Mouse (Mus musculus): ENCODE data around the gene Ano9.

The Ano9 gene

DNA sequence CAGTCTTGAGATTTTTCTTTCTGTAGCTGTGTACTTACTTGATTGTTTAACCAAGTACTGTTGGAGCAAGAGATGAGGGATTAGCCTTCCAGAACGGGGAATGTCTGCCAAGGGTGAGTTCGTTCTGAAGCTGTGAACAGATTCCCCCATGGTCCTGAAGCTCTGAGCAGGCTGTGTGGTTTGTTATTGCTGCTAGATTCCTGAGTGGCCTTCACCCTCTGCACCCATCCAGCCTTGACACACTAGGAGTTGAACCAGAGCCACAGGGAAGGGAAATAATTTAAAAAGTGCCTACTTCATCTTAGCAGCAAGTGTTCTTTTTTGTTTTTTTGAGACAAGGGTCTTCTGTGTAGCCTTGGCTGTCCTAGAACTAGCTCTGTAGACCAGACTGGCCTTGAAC is 26.3 kb upstream of the Ano9 start:
- Histone ChIP-seq H3K4me3 (replicated peaks; ENCODE audit: low read length) (no peak overlapping the region), H3K4me1 (replicated peaks; ENCODE audit: low read depth, low read length) (peaks cover 75% of the 10 kb centered on the region), H3K36me3 (ENCODE audit: insufficient read depth, low read length) (peaks cover 91% of the 10 kb centered on the region), H3K9me3 (ENCODE audit: low read length) (no peaks in the 10 kb centered on the region), H3K27me3 (ENCODE audit: insufficient read depth, low read length) (no peaks in the 10 kb centered on the region)
- no peak for TF ChIP-seq NANOG (IDR thresholded peaks at IDR 0.05; ENCODE audit: borderline replicate concordance, low read length)
- TF ChIP-seq POU5F1 (IDR thresholded peaks at IDR 0.05; ENCODE audit: borderline replicate concordance, low read length), result no peak
- no peak for TF ChIP-seq CTCF (conservative IDR thresholded peaks at IDR 0.05; ENCODE audit: low read length)

DNA sequence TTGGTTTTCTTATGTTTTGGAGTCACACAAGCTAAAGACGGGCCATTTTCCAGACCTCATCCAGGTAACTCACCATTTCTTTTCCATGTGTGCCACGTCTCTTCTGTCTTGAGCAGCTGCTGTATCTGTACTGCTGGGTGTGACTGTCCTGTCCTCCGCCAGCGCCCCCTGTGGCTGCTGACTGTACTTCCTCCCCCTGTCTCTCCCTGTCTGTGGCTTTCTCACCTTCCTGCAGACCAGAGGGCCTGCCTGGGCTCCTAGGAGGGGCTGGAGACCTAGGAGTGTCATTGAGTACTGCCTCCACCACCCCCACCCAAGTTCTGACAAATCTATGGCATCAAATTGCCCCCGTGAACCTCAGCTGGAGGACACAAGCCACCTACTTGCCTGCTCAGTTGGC is 25.5 kb upstream of the Ano9 start:
- Histone ChIP-seq H3K9me3 (ENCODE audit: low read length) (no peaks in the 10 kb centered on the region), H3K4me3 (replicated peaks; ENCODE audit: low read length) (no peak overlapping the region), H3K27me3 (ENCODE audit: insufficient read depth, low read length) (no peaks in the 10 kb centered on the region), H3K36me3 (ENCODE audit: insufficient read depth, low read length) (peaks cover 98% of the 10 kb centered on the region), H3K4me1 (replicated peaks; ENCODE audit: low read depth, low read length) (peaks cover 72% of the 10 kb centered on the region)
- TF ChIP-seq POU5F1 (IDR thresholded peaks at IDR 0.05; ENCODE audit: borderline replicate concordance, low read length) (no peak), CTCF (conservative IDR thresholded peaks at IDR 0.05; ENCODE audit: low read length) (peak; percentile 75)

DNA sequence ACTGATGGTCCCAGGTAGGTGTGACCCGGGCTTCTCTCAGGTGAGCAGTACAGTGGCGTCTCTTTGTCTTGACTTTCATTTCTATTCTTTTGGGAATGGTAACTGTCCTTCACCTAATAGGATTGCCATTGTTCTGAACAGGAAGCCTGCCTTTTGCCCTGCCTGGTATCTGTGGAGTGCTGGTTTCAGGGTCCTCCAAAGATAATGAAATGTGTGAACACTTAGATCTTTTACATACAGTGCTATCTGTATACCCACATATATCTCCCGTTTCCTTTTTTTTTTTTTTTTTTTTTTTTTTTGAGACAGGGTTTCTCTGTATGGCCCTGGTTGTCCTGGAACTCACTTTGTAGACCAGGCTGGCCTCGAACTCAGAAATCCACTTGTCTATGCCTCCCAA is 23.7 kb upstream of the Ano9 start:
- TF ChIP-seq NANOG (IDR thresholded peaks at IDR 0.05; ENCODE audit: borderline replicate concordance, low read length), result no peak
- TF ChIP-seq CTCF (conservative IDR thresholded peaks at IDR 0.05; ENCODE audit: low read length), result no peak
- Histone ChIP-seq H3K4me1 (replicated peaks; ENCODE audit: low read depth, low read length) (peaks cover 56% of the 10 kb centered on the region), H3K36me3 (ENCODE audit: insufficient read depth, low read length) (peaks cover 98% of the 10 kb centered on the region), H3K9me3 (ENCODE audit: low read length) (no peaks in the 10 kb centered on the region), H3K4me3 (replicated peaks; ENCODE audit: low read length) (no peak overlapping the region), H3K27me3 (ENCODE audit: insufficient read depth, low read length) (no peaks in the 10 kb centered on the region)

DNA sequence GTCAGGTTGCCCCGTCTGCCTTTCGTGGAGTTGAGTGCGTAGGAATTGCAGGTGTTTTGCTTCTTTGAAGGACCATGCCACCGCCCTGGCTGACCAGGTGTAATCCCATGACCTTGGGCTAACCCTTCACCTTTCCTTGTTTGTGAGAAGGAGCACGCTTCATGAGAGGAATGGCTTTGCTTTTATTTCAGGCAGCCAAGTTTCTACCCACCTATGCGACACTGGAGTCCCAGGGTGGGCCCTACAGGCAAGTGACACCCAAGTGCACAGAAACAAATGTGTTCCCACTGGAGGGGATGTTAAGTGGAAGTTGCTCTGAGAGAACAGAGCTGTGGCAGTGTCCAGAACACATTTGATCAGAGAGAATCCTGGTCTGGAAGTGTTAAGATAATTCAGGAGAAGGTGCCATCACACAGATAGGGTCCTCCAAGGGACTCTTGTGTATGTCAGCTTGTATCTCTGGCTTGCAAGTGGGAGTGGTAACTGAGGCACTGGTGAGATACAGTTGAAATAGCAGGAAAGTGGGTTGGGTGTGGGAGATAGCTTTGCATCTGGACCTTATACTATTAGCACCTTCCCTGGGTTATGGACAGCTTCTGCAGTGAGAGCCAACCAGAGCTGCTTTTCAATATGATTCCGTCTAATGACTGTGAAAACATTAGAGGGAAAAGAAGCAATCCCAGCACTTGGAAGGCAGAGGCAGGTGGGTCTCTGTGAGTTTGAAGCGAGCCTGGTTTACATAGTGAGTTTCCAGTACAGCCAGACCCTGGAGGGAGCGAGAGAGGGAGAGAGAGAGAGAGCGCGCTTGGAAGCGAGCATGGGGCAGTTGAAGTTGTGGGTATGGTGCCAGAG is 14.5 kb upstream of the Ano9 start:
- Histone ChIP-seq H3K9me3 (ENCODE audit: low read length) (no peaks in the 10 kb centered on the region), H3K4me3 (replicated peaks; ENCODE audit: low read length) (peak overlapping the region; percentile 91), H3K27me3 (ENCODE audit: insufficient read depth, low read length) (no peaks in the 10 kb centered on the region), H3K4me1 (replicated peaks; ENCODE audit: low read depth, low read length) (peaks cover 67% of the 10 kb centered on the region), H3K36me3 (ENCODE audit: insufficient read depth, low read length) (peaks cover 45% of the 10 kb centered on the region)
- TF ChIP-seq NANOG (IDR thresholded peaks at IDR 0.05; ENCODE audit: borderline replicate concordance, low read length) (no peak), POU5F1 (IDR thresholded peaks at IDR 0.05; ENCODE audit: borderline replicate concordance, low read length) (no peak), CTCF (conservative IDR thresholded peaks at IDR 0.05; ENCODE audit: low read length) (no peak)

DNA sequence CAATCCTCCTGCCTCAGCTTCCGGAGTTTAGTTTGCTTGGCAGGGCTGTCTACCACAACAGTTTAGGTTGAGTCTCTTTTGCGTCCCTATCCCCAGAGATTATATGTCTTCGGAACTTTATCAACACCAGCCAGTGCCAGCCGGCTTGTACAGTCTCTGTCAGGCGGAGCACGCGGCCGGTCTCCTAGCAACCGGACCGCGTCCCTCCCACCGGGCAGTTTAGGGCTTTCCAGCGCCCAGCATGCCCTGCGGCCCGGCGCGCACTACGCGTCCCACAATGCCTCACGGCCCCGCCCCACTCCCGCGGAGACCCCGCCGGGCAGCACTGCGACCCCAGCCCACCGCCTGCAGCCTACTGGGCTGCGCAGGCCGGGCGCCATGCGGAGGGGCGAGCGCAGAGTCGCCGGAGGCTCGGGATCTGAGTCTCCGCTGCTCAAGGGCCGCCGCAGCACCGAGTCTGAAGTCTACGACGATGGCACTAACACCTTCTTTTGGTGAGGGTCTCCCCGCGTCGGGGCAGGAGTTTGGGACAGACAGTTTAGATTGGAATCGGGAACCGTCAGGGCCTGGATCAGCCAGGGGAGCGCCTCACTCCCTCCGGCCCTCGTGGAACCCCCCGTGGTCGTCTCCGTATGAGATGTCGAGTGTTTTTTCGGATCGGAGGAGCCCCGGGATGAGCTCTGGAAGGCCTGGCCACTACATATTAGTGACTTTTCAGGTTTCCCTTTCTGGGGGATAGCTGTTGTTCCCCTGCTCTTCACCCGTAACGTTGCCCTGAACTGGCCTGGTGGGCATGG is 13.6 kb upstream of the Ano9 start:
- H3K27me3 ChIP-seq (ENCODE audit: insufficient read depth, low read length), result no peaks in the 10 kb centered on the region
- no peak for TF ChIP-seq POU5F1 (IDR thresholded peaks at IDR 0.05; ENCODE audit: borderline replicate concordance, low read length)
- TF ChIP-seq CTCF (conservative IDR thresholded peaks at IDR 0.05; ENCODE audit: low read length), result no peak
- TF ChIP-seq NANOG (IDR thresholded peaks at IDR 0.05; ENCODE audit: borderline replicate concordance, low read length), result no peak
- H3K9me3 ChIP-seq (ENCODE audit: low read length), result no peaks in the 10 kb centered on the region
- H3K4me1 ChIP-seq (replicated peaks; ENCODE audit: low read depth, low read length), result peaks cover 73% of the 10 kb centered on the region
- peaks cover 36% of the 10 kb centered on the region for H3K36me3 ChIP-seq (ENCODE audit: insufficient read depth, low read length)
- peak overlapping the region; percentile 91 for H3K4me3 ChIP-seq (replicated peaks; ENCODE audit: low read length)

DNA sequence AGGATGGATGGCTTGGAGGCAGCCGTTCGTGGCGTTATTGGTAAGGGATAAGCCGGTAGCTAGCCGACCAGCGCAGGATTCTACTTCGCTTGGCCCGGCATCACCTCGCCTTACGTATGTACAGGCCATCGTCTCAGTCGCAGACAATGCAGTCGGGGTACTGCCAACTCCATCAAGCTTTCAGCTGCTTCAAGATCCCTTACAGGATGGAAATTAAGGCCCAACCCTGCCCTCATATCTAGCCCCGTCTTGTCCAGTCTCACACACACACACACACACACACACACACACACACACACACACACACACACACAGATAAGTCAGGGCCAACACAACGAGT is 5.9 kb upstream of the Ano9 start:
- no peak for TF ChIP-seq NANOG (IDR thresholded peaks at IDR 0.05; ENCODE audit: borderline replicate concordance, low read length)
- no peak for TF ChIP-seq POU5F1 (IDR thresholded peaks at IDR 0.05; ENCODE audit: borderline replicate concordance, low read length)
- no peak for TF ChIP-seq CTCF (conservative IDR thresholded peaks at IDR 0.05; ENCODE audit: low read length)
- H3K4me1 ChIP-seq (replicated peaks; ENCODE audit: low read depth, low read length), result peaks cover 79% of the 10 kb centered on the region
- no peaks in the 10 kb centered on the region for H3K27me3 ChIP-seq (ENCODE audit: insufficient read depth, low read length)
- no peaks in the 10 kb centered on the region for H3K36me3 ChIP-seq (ENCODE audit: insufficient read depth, low read length)
- no peaks in the 10 kb centered on the region for H3K9me3 ChIP-seq (ENCODE audit: low read length)
- H3K4me3 ChIP-seq (replicated peaks; ENCODE audit: low read length), result peak overlapping the region; percentile 79

DNA sequence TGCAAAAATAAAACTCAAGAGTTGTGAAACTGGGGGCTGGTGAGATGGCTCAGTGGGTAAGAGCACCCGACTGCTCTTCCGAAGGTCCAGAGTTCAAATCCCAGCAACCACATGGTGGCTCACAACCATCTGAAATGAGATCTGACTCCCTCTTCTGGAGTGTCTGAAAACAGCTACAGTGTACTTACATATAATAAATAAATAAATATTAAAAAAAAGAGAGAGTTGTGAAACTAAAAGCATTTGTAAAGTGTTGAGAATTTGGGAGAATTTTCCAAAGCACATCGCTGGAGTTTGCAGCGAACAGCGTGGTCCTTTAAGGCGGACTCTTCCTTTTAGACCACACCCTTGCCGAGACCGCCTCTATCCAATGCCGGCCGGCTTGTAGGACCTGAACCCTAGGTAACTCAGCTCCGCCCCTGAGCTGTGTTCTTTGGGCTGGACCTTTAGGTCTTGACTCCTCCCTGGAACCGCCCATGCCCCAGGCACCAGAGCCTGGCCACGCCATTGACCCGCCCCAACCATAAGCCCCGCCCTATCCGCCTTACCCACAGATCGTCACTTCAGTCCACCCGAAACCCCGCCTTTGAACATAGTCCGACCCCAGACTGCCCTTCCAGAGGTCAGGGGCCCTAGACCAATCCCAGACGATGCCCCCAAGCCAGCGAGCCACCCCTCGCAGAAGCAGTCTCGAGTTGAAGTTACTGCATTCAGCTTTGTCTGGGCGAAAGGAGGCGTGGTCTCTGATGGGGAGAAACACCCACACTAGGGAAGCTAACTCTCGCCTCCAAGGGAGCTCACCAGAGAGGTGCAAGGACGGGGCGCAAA is 5.3 kb upstream of the Ano9 start:
- no peaks in the 10 kb centered on the region for H3K27me3 ChIP-seq (ENCODE audit: insufficient read depth, low read length)
- H3K9me3 ChIP-seq (ENCODE audit: low read length), result no peaks in the 10 kb centered on the region
- no peak for TF ChIP-seq CTCF (conservative IDR thresholded peaks at IDR 0.05; ENCODE audit: low read length)
- no peak for TF ChIP-seq NANOG (IDR thresholded peaks at IDR 0.05; ENCODE audit: borderline replicate concordance, low read length)
- no peak for TF ChIP-seq POU5F1 (IDR thresholded peaks at IDR 0.05; ENCODE audit: borderline replicate concordance, low read length)
- H3K4me1 ChIP-seq (replicated peaks; ENCODE audit: low read depth, low read length), result peaks cover 84% of the 10 kb centered on the region
- H3K36me3 ChIP-seq (ENCODE audit: insufficient read depth, low read length), result no peaks in the 10 kb centered on the region
- peak overlapping the region; percentile 79 for H3K4me3 ChIP-seq (replicated peaks; ENCODE audit: low read length)

DNA sequence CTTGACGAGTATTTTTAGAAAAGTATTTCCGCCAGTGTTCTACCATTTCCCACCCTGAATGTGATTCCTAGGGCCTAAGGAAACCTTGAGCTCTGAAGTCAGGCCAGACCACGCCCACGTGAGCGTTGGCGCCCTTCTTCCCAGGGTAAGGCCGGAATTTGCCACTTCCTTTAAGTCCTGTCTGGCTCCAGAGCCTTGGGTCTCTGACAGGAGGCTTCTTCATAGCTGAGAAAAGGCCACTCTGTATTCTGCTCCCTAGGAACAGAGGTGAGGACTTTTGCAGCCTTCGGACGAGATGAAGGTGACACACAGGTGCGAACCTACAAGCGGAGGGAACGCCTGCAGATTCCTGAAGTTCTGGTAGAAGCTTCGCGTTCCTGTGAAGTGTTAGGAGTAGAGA is 4.6 kb upstream of the Ano9 start, which contains the start of gene Ptdss2:
Gene Ptdss2 (plus strand): TSS at position 138 of the 400 bp plus-strand sequence.
- peaks cover 83% of the 10 kb centered on the region for H3K4me1 ChIP-seq (replicated peaks; ENCODE audit: low read depth, low read length)
- no peaks in the 10 kb centered on the region for H3K36me3 ChIP-seq (ENCODE audit: insufficient read depth, low read length)
- H3K9me3 ChIP-seq (ENCODE audit: low read length), result no peaks in the 10 kb centered on the region
- peak within 1 kb of the TSS; percentile 79 for H3K4me3 ChIP-seq (replicated peaks; ENCODE audit: low read length)
- no peak for TF ChIP-seq NANOG (IDR thresholded peaks at IDR 0.05; ENCODE audit: borderline replicate concordance, low read length)
- no peak for TF ChIP-seq CTCF (conservative IDR thresholded peaks at IDR 0.05; ENCODE audit: low read length)
- TF ChIP-seq POU5F1 (IDR thresholded peaks at IDR 0.05; ENCODE audit: borderline replicate concordance, low read length), result no peak
- no peaks in the 10 kb centered on the region for H3K27me3 ChIP-seq (ENCODE audit: insufficient read depth, low read length)
